Mouse (Mus musculus) stomach, postnatal 0 days (tissue): ENCODE results near the gene Drc1.

Experiments
- CTCF ChIP-seq: IDR thresholded peaks from 2 replicates; pipeline ENCODE4 v1.5.1; 2016; ENCODE audit warnings: antibody characterized with exemption, low read depth, mild to moderate bottlenecking, moderate library complexity
- EP300 ChIP-seq: optimal IDR thresholded peaks from 2 replicates; pipeline ENCODE3; 2016; ENCODE audit warnings: antibody characterized with exemption

GRCm38 (mm10) chr5:30238533-30238932 lies 42.7 kb upstream of the Drc1 start:
- no peak for TF ChIP-seq CTCF
- no peak for TF ChIP-seq EP300
